Mouse (Mus musculus): Measurements from ENCODE around the gene Tial1. TPM values are rescaled to one million over a fixed set of nuclear protein-coding genes. Genes with fewer than 3 reads are reported as not detected.

Gene Tial1
- 11.3 and 16.7 TPM in 2 replicates for polyA plus RNA-seq (2015; fragmentation: Nextera tagmentation; extraction: Ambion mirVana)

DNA sequence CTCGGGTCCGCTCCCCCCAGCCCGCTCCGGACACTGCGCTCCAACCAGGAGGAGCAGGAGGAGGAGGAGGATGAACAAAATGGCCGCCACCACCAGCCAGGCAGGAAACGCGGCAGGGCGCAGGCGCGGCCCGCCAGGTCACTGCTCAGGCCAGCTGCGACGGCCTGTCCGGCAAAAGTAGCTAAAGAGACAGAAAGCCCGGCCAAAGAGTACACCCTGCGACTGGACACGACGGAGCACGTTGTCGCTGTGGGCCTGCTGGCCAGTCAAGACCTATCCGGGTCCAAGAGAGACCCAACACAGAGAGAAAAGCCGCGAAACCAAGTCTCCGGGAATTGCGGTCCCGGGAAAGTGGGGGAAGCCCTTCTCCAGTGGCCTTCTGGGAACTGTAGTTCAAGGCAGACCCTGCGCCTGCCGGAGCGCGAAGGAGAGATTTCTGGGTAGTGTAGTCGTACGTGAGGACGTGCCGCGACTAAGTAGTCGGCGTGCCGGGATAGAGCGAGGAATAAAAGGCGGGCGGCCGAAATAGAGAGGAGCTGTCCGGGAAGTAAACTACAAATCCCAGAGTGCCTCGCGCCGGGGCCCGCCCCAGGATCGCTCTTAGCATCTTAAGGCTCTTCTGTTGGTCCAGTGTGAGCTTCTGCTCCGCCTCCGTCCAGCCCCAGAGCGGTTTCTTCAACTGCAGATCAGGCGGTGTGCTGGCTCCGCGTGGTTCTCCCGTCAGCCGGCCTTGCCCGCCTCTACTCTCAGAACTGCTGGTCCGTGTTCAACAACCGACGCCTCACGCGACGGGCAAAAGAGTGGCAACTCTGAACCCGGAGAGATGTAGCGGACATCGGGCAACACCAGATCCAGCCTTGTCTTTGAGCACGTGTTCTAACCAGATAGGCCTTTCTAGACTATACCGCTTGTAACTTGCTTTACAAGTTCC, at the start of gene Tial1:
TSS of gene Tial1 (minus strand) at position 433 of the 931 bp plus-strand sequence.
- peaks cover 28% of the 10 kb centered on the region for H3K4me1 ChIP-seq (replicated peaks)
- peak within 1 kb of the TSS; percentile 89 for H3K27ac ChIP-seq
- peak; percentile 97 for DNase-seq
- ATAC-seq (ENCODE audit: low read depth): peak; percentile 96
- under 1% methylated on average over 69 of the region's 69 CpGs for WGBS (ENCODE audit: insufficient replicate concordance)
- peak within 1 kb of the TSS; percentile 95 for H3K4me3 ChIP-seq (replicated peaks)
- H3K9me3 ChIP-seq (replicated peaks): no peaks in the 10 kb centered on the region
- H3K9ac ChIP-seq: peak within 1 kb of the TSS; percentile 97
- H3K36me3 ChIP-seq: no peaks in the 10 kb centered on the region
- peak within 1 kb of the TSS; percentile 87 for H3K4me2 ChIP-seq
- H3K27me3 ChIP-seq: no peaks in the 10 kb centered on the region

DNA sequence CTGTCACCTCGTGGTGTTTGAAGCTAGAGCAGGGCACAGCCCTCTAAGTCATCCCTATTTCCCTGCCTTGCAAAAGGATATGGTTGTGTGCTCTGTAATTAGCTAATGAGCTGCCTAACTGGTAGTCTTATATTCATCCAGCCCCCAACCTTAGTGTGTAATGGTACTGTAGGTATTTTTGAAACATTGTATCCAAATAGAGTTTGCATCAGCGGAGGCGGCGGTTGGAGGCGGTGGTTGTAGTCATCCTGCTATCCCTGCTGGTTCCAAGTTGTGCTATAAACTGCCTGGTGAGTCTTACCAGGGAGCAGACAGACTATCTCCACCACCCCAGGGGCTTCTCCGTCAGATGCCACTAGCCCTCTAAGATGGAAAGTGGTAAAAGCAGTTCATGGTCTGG, 42.6 kb upstream of the Tial1 start:
- no peaks in the 10 kb centered on the region for H3K27me3 ChIP-seq
- WGBS (ENCODE audit: insufficient replicate concordance): 77% methylated on average over 6 of the region's 6 CpGs
- H3K4me1 ChIP-seq (replicated peaks): no peaks in the 10 kb centered on the region
- H3K4me3 ChIP-seq (replicated peaks): no peak overlapping the region
- H3K9me3 ChIP-seq (replicated peaks): no peaks in the 10 kb centered on the region
- no peak overlapping the region for H3K27ac ChIP-seq
- no peak overlapping the region for H3K4me2 ChIP-seq
- no peak for ATAC-seq (ENCODE audit: low read depth)
- no peaks in the 10 kb centered on the region for H3K36me3 ChIP-seq
- DNase-seq: no peak
- H3K9ac ChIP-seq: no peak overlapping the region

DNA sequence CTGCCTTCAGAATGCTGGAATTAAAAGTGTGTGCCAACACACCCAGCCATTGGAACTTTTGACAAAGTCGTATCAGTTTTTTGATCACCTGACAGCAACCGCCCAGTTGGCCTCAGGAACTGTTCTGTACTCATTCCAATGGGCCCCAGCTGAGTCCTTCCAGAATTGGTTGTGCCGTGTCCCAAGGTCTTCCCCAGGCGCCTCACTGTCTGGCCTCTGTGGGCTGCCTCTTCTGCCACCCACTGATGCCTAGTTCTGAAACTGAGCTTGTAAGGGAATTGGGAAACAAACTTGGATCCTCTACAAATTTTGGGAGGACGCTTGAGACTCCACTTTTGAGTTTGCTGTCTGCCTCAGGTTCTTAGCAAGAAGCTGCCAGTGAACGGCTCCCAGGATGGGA, 38.3 kb upstream of the Tial1 start:
- H3K9me3 ChIP-seq (replicated peaks): no peaks in the 10 kb centered on the region
- H3K4me1 ChIP-seq (replicated peaks): peaks cover 2% of the 10 kb centered on the region
- no peak overlapping the region for H3K4me2 ChIP-seq
- no peaks in the 10 kb centered on the region for H3K36me3 ChIP-seq
- no peak overlapping the region for H3K9ac ChIP-seq
- no peak overlapping the region for H3K27ac ChIP-seq
- no peak for DNase-seq
- H3K27me3 ChIP-seq: no peaks in the 10 kb centered on the region
- WGBS (ENCODE audit: insufficient replicate concordance): 64% methylated on average over 6 of the region's 6 CpGs
- H3K4me3 ChIP-seq (replicated peaks): no peak overlapping the region
- ATAC-seq (ENCODE audit: low read depth): no peak

DNA sequence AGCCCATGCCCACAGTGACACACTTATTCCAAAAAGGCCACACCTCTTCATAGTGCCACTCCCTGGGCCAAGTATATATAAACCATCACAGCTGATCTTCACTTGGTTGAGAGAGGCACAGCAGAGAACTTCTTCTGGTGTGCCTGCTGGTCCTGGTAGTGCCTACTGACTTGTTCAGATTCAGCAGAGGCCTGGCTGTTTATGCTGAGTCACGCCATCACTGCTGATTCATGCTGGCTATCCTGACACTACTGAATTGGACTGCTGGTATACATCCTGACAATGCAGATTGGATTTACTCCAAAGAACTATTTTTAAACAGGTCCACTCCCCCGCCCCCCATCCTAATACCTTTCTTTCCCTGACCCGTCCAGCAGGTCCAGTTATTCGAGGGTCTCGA, 33.0 kb upstream of the Tial1 start:
- peak; percentile 70 for ATAC-seq (ENCODE audit: low read depth)

DNA sequence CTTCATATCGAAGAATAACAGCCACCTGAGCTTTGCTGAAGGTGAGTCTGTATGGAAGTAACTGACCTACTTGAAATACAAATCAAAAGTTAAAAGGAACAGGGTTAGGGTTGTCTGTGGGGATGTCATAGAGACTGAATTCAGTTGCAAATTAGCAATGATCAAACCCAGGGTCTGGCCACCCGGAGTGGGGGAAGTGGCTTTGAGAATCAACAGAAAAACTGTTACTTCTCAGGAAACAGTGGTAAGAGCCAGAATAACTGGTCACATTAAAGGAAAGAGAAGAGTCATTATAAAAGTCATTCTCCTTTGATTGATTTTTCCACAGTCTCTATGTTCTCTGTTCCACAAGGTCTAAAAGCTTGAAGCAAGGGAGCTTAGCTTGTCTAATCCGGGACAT, 27.5 kb upstream of the Tial1 start:
- WGBS (ENCODE audit: insufficient replicate concordance): 81% methylated on average over 3 of the region's 3 CpGs
- no peak for DNase-seq
- H3K4me1 ChIP-seq (replicated peaks): no peaks in the 10 kb centered on the region
- H3K9ac ChIP-seq: no peak overlapping the region
- H3K36me3 ChIP-seq: no peaks in the 10 kb centered on the region
- H3K9me3 ChIP-seq (replicated peaks): peaks cover 8% of the 10 kb centered on the region
- no peak overlapping the region for H3K27ac ChIP-seq
- H3K4me2 ChIP-seq: no peak overlapping the region
- no peak for ATAC-seq (ENCODE audit: low read depth)
- no peaks in the 10 kb centered on the region for H3K27me3 ChIP-seq
- H3K4me3 ChIP-seq (replicated peaks): no peak overlapping the region

More for the DNA sequence above, 33.0 kb upstream of the Tial1 start:
- Histone ChIP-seq H3K9me3 (replicated peaks) (no peaks in the 10 kb centered on the region), H3K4me3 (replicated peaks) (no peak overlapping the region), H3K27me3 (no peaks in the 10 kb centered on the region), H3K9ac (no peak overlapping the region), H3K36me3 (no peaks in the 10 kb centered on the region), H3K4me1 (replicated peaks) (peaks cover 8% of the 10 kb centered on the region), H3K27ac (no peak overlapping the region), H3K4me2 (no peak overlapping the region)
- DNase-seq: peak; percentile 76
- 68% methylated on average over 5 of the region's 5 CpGs for WGBS (ENCODE audit: insufficient replicate concordance)

DNA sequence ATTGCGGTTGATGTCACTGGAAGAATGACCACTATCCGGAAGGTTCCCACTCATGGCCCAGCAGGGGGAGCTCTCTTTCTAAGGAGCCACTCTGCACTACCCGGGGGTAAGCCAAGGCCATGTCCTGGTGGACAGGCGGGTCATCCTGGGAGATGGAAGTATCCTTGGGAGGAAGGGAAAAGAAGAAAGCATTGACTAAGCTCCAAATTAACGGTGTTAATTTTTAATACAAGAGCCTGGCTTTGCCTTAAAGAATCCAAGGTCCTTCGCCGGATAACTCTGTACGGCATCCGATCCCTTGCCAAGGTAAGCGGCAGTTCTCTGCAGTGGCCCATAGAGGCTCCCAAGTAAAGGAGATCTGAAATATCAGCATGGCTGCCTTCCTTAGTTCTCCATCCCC, 12.8 kb upstream of the Tial1 start:
- no peaks in the 10 kb centered on the region for H3K27me3 ChIP-seq
- H3K36me3 ChIP-seq: no peaks in the 10 kb centered on the region
- H3K4me3 ChIP-seq (replicated peaks): no peak overlapping the region
- H3K27ac ChIP-seq: no peak overlapping the region
- H3K4me1 ChIP-seq (replicated peaks): no peaks in the 10 kb centered on the region
- H3K9me3 ChIP-seq (replicated peaks): no peaks in the 10 kb centered on the region
- H3K9ac ChIP-seq: no peak overlapping the region
- DNase-seq (peak; percentile 20), ATAC-seq (ENCODE audit: low read depth) (no peak)
- WGBS (ENCODE audit: insufficient replicate concordance): 54% methylated on average over 10 of the region's 10 CpGs
- no peak overlapping the region for H3K4me2 ChIP-seq

DNA sequence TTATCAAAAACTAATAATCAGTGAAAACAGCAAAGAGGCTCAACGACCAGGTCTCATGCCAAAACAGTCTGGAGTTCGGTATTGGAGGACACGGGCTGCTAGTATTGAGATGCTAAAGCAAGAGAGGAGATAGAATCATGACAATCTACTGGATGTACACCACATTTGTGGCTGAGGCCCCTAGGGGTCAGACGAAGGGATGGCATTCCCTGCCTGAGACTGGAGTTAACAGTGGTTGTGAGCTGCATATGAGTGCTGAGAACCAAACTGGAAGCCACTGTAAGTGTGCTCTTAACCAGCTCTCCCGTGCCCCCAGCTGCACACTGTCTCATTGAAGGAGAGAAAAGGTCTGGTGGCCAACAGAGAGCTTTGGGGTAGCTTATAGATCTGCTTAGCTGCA, 889 bp upstream of the Tial1 start:
- 48% methylated on average over 5 of the region's 5 CpGs for WGBS (ENCODE audit: insufficient replicate concordance)
- DNase-seq: peak; percentile 17
- no peaks in the 10 kb centered on the region for H3K36me3 ChIP-seq
- ATAC-seq (ENCODE audit: low read depth): no peak
- H3K27ac ChIP-seq: no peak overlapping the region
- peak overlapping the region; percentile 95 for H3K4me3 ChIP-seq (replicated peaks)
- H3K9ac ChIP-seq: peak overlapping the region; percentile 97
- peaks cover 26% of the 10 kb centered on the region for H3K4me1 ChIP-seq (replicated peaks)
- peak overlapping the region; percentile 87 for H3K4me2 ChIP-seq
- no peaks in the 10 kb centered on the region for H3K27me3 ChIP-seq
- H3K9me3 ChIP-seq (replicated peaks): no peaks in the 10 kb centered on the region

DNA sequence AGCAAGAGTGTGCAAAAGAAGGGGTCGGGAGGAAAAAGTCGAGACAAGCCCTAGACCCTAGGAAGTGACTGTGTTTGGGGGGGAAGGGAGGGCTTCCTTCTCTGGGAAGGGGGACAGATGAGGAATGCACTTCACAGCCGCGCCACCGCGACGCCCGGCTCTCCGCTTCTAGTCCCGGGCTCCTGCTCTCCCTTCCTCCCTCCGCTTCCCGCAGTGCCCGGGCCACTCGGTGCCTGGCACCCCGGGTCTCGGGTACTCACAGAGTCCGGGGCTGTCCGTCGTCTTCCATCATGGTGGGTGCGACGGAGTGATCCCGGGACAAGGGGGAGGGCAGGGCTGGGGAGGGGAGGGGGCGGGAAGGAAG, 670 bp downstream of the Tial1 start:
- H3K36me3 ChIP-seq: no peaks in the 10 kb centered on the region
- H3K9ac ChIP-seq: peak overlapping the region; percentile 97
- peaks cover 33% of the 10 kb centered on the region for H3K4me1 ChIP-seq (replicated peaks)
- H3K27ac ChIP-seq: peak overlapping the region; percentile 89
- H3K9me3 ChIP-seq (replicated peaks): no peaks in the 10 kb centered on the region
- H3K27me3 ChIP-seq: no peaks in the 10 kb centered on the region
- H3K4me3 ChIP-seq (replicated peaks): peak overlapping the region; percentile 95
- no peak for DNase-seq
- WGBS (ENCODE audit: insufficient replicate concordance): 0% methylated on average over 22 of the region's 23 CpGs
- H3K4me2 ChIP-seq: peak overlapping the region; percentile 87
- ATAC-seq (ENCODE audit: low read depth): peak; percentile 3

DNA sequence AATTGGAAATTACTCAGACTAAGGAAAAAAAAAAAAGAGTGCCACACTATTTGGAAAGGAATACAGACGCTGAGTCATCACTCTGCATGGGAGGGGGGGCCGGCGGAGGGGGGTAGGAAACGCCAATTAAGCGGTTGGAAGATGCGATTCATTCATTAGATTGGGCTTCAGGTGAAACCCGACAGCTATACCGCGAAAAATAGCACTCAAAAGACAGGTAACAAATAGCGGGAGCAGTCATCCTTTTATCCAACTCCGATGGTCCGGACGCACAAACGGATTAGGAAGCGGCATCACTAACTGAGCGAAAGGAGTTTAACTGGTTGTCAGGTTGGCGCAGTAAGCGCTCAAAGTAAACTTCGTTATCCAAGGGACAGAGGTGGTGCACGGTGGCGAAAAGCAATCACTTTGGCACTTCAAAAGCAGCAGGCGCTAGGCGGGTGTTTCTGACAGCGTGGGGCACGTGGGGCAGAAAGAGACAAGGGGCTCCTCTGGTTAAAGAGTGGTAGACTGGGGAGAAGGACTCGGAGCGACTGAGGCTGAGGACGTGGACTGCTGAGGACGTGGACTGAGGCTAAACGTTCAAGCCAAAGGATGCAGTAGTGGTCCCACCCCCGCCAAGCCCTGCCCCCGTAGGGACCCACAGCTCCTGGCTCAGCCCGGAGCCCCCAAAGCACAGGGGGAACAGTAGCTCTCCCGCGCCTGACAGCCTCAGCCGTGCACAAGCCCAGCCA, 1.2 kb downstream of the Tial1 start:
- Histone ChIP-seq H3K9me3 (replicated peaks) (no peaks in the 10 kb centered on the region), H3K4me2 (peak overlapping the region; percentile 87), H3K27ac (peak overlapping the region; percentile 89), H3K27me3 (no peaks in the 10 kb centered on the region), H3K4me1 (replicated peaks) (peaks cover 34% of the 10 kb centered on the region), H3K4me3 (replicated peaks) (peak overlapping the region; percentile 95), H3K36me3 (no peaks in the 10 kb centered on the region), H3K9ac (peak overlapping the region; percentile 97)
- DNase-seq (peak; percentile 49), ATAC-seq (ENCODE audit: low read depth) (no peak)
- under 1% methylated on average over 36 of the region's 36 CpGs for WGBS (ENCODE audit: insufficient replicate concordance)

DNA sequence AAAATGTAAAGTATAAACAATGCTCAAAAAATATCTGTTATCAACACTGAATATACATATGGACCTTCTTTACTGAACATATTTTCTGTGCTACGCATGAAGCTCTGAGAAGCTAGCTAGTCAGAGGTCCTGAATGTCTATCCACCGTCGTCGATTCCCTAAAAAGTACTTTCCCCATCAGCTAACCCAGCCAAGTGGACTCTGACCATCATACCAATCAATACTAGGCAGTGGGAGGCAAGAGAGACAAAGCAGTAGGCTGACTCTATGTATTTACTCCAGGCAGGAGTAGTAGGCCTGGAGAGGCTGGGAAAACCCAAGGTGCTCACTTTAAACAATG, 1.8 kb downstream of the Tial1 start:
- Histone ChIP-seq H3K4me2 (peak overlapping the region; percentile 87), H3K27ac (peak overlapping the region; percentile 89), H3K4me3 (replicated peaks) (peak overlapping the region; percentile 95), H3K27me3 (no peaks in the 10 kb centered on the region), H3K9ac (peak overlapping the region; percentile 97), H3K36me3 (peaks cover 2% of the 10 kb centered on the region), H3K9me3 (replicated peaks) (no peaks in the 10 kb centered on the region), H3K4me1 (replicated peaks) (peaks cover 34% of the 10 kb centered on the region)
- ATAC-seq (ENCODE audit: low read depth) (no peak), DNase-seq (peak; percentile 18)
- 15% methylated on average over 4 of the region's 4 CpGs for WGBS (ENCODE audit: insufficient replicate concordance)

DNA sequence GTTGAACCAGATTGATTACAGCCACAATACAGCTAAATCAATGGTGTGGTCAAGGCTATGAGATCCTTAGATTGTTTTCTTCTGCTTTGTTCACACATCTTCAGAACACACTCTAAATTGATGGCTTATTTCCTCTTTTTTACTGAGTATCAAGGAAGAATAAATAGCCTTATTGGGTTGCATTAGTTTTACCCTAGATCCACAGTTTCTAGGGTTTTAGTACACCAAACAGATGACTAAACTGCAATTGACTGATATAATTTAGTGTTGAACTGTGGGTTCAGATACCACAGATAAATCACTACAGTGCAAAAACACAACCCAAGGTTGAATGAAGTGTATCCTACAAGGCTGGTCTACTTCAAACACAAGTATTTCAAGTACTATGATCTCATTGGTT, 3.5 kb downstream of the Tial1 start:
- Histone ChIP-seq H3K9me3 (replicated peaks) (no peaks in the 10 kb centered on the region), H3K9ac (no peak overlapping the region), H3K36me3 (peaks cover 19% of the 10 kb centered on the region), H3K27me3 (no peaks in the 10 kb centered on the region), H3K4me1 (replicated peaks) (peaks cover 31% of the 10 kb centered on the region), H3K4me3 (replicated peaks) (no peak overlapping the region), H3K4me2 (no peak overlapping the region), H3K27ac (no peak overlapping the region)
- ATAC-seq (ENCODE audit: low read depth) (no peak), DNase-seq (no peak)
